Mouse (Mus musculus): ENCODE measurements around the gene Trim44.

Gene Trim44

GRCm38 (mm10) chr2:102362266-102362665 is 45.4 kb downstream of the Trim44 start:
- no peak for DNase-seq

- peak; percentile 39 to 59 for DNase-seq
These were observed 50.5 kb downstream of the Trim44 start for GRCm38 (mm10) chr2:102356879-102357695.

GRCm38 (mm10) chr2:102354076-102354475 is 53.6 kb downstream of the Trim44 start:
- DNase-seq: no peak

- no peak for DNase-seq
These were observed 66.2 kb downstream of the Trim44 start for GRCm38 (mm10) chr2:102341429-102341828.

GRCm38 (mm10) chr2:102336816-102337215 is 70.8 kb downstream of the Trim44 start:
- DNase-seq: no peak

- DNase-seq: no peak
These were observed 75.7 kb downstream of the Trim44 start for GRCm38 (mm10) chr2:102331932-102332331.

GRCm38 (mm10) chr2:102331092-102331491 is 76.5 kb downstream of the Trim44 start:
- DNase-seq: no peak

GRCm38 (mm10) chr2:102325921-102326320 is 81.7 kb downstream of the Trim44 start:
- no peak for DNase-seq

GRCm38 (mm10) chr2:102324336-102324735 is 83.3 kb downstream of the Trim44 start:
- DNase-seq: no peak

GRCm38 (mm10) chr2:102316540-102316939 is 91.1 kb downstream of the Trim44 start:
- DNase-seq: peak; percentile 26 to 33

GRCm38 (mm10) chr2:102315153-102315552 is 92.5 kb downstream of the Trim44 start:
- no peak for DNase-seq

- no peak for DNase-seq
These were observed 93.0 kb downstream of the Trim44 start for GRCm38 (mm10) chr2:102314610-102315009.

GRCm38 (mm10) chr2:102314068-102314467 is 93.6 kb downstream of the Trim44 start:
- DNase-seq: no peak

GRCm38 (mm10) chr2:102312903-102313302 is 94.7 kb downstream of the Trim44 start:
- DNase-seq: no peak

GRCm38 (mm10) chr2:102303274-102303673 is 104.4 kb downstream of the Trim44 start:
- DNase-seq: no peak

- no peak for DNase-seq
These were observed 105.1 kb downstream of the Trim44 start for GRCm38 (mm10) chr2:102302532-102302931.

- DNase-seq: no peak
These were observed 112.8 kb downstream of the Trim44 start for GRCm38 (mm10) chr2:102294827-102295270.

GRCm38 (mm10) chr2:102293181-102293580 is 114.4 kb downstream of the Trim44 start:
- no peak for DNase-seq

- DNase-seq: no peak
These were observed 115.6 kb downstream of the Trim44 start for GRCm38 (mm10) chr2:102292051-102292450.

- no peak for DNase-seq
These were observed 116.1 kb downstream of the Trim44 start for GRCm38 (mm10) chr2:102291533-102291932.

GRCm38 (mm10) chr2:102290041-102290440 is 117.6 kb downstream of the Trim44 start:
- peak; percentile 67 to 68 for DNase-seq

- no peak for DNase-seq
These were observed 119.0 kb downstream of the Trim44 start for GRCm38 (mm10) chr2:102288676-102289075.

- DNase-seq: no peak
These were observed 120.3 kb downstream of the Trim44 start for GRCm38 (mm10) chr2:102287369-102287768.

- DNase-seq: no peak
These were observed 125.5 kb downstream of the Trim44 start for GRCm38 (mm10) chr2:102282081-102282480.

GRCm38 (mm10) chr2:102279779-102280178 is 127.8 kb downstream of the Trim44 start:
- DNase-seq: no peak
